Mouse (Mus musculus) regulatory T cell (primary cell): ENCODE data around the gene Zfp456.
"Not testable (repeated sequence)": the region's sequence is repeated elsewhere in the genome, so short reads cannot be mapped to it uniquely, and the experiment has no call there.

Experiments
- in situ Hi-C: fragments of 300-600 bp; cut with MboI, MseI; formaldehyde crosslinking; loops from one replicate; pipeline ENCODE4 v1.15.1; 2025; ENCODE audit warnings: high pct_unique_total_duplicates

Gene Zfp456

DNA sequence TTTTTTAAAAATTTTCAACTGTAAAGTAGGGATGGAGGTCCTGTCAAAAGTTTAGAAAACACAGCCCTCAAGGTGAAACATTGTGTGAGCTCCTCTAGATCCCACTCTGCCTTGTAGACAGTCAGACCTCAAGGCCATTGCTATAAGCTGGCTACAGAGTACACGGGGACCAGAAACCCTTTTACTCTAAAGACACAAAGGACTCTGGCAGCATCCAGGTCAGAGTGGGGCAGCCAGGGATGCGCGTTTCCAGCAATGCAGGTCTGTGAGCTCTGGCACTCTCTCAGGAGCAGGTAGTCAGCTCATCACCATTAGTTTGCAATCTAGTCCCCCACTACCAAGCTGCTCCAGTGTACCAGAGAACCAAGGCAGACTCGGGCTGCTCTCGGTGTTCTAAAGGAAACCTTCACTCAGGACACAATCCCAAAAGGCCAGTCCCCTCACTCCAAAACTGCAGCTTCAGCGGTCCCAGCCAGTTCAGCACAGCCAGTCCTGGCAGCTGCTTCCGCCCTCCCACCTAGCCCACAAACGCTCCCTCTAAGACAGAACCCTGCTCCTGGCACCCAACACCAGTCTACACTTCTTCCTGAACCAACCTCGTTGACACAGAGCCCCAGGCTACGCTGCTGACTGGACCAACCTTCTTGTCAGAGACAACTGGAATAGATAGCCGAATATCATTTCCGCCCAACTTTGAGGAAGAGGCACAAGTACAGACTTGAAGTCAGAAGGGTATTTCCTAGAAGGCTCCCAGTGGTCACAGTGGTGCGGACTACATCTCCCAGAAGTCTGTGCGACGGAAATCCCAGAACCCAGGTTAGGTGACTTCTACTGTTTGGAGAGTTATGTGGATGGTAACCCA, at the start of gene Zfp456, which contains the start of gene Gm28041:
Gene Zfp456 (minus strand): TSS at position 761 of the 862 bp plus-strand sequence.
Gene Gm28041 (minus strand): TSS at position 684 of the 862 bp plus-strand sequence.
- in situ Hi-C loops: not testable (repeated sequence)

DNA sequence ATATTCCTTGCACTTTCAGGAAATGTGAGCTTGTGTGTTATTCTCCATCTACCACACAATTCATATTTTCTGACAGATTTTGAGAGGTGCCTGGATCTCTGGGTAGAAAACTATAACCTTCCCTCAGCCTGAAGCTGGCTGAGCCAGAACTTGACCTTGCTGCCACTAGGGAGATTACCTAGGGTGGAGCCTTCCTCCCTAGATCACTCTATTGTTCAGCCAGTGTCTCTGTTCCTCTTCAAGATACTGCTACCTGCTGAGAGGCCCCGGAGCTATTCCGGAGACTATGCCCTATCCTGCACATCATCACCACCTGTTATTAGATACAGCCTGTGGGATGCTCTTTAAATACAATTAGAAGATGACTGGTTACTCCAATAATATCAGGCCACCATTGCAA, 46.9 kb upstream of the Zfp456 start:
- in situ Hi-C loops: not testable (repeated sequence)

DNA sequence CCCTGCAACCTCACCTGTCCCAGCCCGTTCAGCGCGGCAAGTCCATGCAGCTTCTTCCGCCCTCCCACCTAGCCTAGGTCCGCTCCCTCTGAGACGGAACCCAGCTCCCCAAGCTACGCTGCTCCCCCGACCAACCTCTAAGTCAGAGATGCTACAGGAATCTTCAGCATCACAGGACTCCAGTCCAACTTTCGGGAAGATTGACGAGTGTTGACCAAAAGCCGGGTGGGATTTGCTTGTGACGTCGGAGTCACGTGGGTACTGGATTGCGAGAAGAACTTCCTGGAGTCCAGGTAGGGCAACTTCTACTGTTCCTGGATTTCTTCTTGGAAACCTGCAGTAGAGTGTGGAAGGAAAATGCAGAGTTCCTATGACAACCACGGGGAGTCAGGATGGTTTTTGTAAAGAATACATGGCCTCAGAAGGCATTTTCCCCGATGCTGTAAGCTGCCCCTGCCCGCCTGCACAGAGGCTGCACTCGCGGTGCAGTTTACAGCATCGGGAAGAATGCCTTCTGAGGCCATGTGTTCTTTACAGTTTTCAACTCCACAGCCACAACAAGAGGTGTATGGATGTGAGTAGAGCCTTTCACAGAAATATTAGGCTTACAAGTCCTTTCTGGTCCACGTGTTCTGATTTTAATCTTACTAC, 45.7 kb upstream of the Zfp456 start, which contains the start of gene Zfp459:
Gene Zfp459 (minus strand): TSS at position 212 of the 651 bp plus-strand sequence.
- in situ Hi-C loops: no loop called here

DNA sequence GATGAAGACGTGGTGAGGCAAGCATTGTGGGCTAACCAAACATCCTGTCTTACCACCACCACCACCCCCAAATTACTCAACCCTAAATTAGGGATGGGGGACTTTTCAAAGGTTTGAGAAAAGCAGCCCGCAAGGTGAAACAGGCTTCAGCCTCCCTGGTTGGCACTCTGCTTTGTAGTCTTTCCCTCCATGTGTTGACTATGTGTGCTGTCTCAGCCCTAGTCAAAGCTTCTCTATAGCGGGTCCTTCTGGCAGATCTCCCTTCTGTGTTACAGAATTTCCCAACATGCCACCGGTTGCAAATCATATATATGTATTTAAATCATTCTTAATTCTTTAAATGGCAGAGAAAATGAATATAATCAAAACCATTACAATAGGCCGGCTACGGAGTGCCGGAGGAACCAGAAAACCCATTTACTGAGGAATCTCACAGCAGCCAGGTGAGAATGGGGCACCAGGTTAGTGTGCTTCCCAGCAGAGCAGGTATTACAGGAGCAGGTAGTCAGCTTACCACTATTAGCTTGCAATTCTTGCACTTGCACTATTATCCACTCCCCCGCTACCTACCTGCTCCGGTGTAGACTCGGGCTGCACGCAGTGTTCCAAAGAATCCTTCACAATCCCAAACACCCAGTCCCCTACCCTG, 45.1 kb upstream of the Zfp456 start:
- in situ Hi-C loops: no loop called here

DNA sequence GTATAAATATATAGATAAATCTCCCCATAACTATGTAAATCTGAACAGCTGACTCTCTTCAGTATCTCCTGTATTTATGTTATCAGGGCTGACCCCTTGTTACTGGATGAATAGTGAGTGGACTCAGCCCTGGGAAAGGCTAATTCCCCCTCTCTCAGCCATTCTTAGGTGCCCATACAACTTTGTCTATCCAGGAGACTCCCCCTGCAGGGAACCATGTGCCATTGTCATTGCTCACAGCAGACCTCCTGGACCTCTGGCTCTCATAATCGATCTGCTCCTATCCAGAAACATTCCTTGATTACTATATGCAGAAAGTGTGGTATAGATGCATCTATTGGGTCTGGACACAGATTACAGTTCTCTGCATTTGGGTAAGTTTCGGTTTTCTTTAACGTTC, 41.2 kb upstream of the Zfp456 start:
- in situ Hi-C loops: no loop called here

DNA sequence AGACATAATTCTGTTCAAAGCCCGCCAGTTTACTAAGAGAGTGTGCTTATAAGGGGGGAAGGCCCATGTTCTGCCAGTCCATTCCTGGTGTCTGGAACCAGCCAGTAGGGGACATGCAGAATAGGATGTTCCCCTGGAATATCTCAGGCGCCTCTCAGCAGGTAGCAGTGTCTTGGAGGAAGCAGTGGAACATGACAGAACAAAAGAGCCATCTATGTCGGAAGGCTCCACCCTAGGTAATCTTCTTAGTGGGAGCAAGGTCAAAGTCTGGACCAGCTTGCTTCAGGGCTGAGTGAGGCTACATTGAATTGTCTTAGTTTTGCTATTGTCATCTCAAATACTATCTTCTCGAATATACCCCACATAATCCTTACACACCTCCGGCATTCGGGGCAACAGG, 40.1 kb upstream of the Zfp456 start:
- in situ Hi-C loops: no loop called here

DNA sequence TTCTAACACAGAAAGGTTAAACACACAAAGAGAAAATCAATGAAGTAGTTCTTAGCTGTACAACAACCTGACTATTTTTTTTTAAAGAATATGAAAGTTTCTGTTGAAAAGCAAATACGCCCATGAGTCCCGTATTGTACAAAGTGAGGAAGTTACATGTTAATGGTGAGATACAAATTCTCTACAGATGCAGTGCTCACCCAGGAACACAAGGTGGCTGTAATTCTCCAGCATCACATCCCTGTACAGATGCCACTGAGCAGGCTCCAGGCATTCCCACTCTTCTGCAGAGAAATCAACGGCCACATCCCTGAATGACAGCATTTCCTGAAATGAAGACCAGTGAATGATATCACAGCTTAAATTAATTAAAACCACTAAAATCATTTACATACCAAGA, 38.0 kb upstream of the Zfp456 start:
- in situ Hi-C loops: not testable (repeated sequence)

DNA sequence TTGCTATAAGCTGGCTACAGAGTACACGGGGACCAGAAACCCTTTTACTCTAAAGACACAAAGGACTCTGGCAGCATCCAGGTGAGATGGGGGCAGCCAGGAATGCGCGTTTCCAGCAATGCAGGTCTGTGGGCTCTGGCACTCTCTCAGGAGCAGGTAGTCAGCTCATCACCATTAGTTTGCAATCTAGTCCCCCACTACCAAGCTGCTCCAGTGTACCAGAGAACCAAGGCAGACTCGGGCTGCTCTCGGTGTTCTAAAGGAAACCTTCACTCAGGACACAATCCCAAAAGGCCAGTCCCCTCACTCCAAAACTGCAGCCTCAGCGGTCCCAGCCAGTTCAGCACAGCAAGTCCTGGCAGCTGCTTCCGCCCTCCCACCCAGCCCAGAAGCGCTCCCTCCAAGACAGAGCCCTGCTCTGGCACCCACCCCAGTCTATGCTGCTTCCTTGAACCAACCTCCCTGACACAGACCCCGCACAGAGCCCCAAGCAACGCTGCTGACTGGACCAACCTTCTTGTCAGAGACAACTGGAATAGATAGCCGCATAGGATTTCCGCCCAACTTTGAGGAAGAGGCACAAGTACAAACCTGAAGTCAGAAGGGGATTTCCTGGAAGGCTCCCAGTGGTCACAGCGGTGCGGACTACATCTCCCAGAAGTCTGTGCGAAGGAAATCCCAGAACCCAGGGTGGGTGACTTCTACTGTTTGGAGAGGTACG, 23.7 kb upstream of the Zfp456 start, which contains the start of gene Zfp429:
Gene Zfp429 (minus strand): TSS at position 637 of the 721 bp plus-strand sequence.
- in situ Hi-C loops: not testable (repeated sequence)

DNA sequence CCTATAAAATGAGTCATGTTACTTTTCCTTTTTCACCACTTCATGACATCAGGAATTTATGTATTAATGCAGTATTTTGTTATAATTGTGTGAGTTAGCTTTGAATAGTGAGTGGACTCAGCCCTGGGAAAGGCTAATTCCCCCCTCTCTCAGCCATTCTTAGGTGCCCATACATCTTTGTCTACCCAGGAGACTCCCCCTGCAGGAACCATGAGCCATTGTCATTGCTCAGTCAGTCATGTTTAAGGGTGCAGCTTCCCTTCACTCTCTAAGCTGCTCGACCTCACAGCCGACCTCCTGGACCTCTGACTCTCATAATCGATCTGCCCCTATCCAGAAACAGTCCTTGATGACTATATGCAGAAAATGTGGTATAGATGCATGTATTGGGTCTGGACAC, 645 bp upstream of the Zfp456 start:
- in situ Hi-C loops: not testable (repeated sequence)

DNA sequence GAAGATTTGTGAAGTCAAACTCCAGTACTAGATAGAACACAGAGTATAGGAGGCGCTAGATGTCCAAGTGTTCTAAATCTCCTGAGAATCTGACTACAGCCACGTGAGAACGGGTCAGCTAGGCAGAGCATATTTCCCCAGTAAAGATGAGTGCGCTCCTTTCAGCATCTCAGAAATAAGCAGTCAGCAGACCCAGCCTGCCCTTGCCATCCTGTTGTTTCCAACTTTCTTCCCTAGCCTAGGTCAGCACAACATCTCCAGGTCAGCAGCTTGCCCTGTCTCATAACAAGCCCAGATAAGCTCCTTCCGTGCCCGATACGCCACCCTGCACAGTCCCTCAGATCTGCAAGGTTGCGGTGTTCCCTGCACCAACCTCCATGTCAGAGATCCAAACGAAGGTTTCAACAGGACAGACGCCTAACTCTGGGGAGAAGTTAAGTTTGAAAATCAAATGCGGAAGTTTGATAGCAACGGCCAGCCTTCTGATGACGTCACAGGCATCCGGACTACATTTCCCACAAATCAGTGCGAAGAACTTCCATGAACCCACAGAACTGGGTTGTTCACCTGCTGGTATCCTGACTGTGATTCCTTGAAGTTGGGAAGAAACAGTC, 15.4 kb downstream of the Zfp456 start, which contains the start of the genes Gm28044 and Zfp953:
Gene Gm28044 (minus strand): TSS at position 406 of the 614 bp plus-strand sequence.
Gene Zfp953 (minus strand): TSS at position 475 of the 614 bp plus-strand sequence.
- in situ Hi-C loops: no loop called here

DNA sequence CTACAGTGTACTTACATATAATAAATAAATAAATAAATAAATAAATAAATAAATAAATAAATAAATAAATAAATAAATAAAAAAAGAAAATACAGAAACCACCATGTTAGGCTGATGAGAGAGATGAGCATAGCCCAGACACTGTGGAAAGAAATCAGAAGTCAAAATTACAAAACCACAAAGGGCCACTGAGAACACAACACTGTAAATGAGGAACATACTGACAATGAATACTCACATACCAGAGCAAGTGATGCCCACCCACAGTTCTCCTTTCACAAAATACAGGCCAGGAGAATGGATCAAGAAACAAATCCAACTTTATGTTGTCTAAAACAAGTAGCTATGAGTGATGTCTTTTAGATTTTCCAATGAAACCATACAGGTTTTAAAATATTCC, 23.8 kb downstream of the Zfp456 start:
- in situ Hi-C loops: no loop called here

DNA sequence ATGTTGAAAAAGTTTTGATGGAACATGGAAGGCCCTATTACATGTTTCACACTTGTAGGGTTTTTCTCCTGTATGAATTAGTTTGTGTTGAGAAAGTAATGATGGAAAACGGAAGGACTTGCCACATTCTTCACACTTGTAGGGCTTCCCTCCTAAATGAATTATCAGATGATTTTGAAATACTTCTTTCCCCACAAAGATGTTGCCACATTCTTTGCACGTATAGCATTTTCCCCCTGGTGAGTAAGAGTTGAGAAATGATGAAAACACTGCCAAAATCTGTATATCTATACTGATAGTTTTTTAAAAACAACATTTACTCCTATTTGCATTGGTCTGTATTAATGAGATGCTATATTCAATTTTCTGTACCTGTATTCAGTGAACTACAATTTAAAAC, 32.2 kb downstream of the Zfp456 start:
- in situ Hi-C loops: no loop called here

DNA sequence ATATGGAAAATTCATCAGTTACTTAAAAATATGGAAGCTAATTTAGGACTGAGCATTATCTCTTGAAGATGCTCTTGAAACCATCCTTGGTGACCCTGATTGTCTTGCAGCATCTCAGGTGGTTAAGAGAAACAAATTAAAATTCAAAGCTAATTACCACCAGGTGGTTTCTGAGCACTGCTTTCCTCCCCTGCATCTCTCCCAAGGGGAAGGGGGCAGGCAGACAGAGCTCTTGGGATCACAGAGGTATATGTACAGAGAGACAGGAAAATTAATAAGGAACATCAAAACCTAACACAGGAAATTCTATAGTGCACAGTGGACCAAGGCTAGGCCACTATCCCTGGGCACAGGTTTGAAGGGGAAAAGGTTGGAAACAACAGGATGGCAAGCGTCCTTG, 42.7 kb downstream of the Zfp456 start:
- in situ Hi-C loops: no loop called here

DNA sequence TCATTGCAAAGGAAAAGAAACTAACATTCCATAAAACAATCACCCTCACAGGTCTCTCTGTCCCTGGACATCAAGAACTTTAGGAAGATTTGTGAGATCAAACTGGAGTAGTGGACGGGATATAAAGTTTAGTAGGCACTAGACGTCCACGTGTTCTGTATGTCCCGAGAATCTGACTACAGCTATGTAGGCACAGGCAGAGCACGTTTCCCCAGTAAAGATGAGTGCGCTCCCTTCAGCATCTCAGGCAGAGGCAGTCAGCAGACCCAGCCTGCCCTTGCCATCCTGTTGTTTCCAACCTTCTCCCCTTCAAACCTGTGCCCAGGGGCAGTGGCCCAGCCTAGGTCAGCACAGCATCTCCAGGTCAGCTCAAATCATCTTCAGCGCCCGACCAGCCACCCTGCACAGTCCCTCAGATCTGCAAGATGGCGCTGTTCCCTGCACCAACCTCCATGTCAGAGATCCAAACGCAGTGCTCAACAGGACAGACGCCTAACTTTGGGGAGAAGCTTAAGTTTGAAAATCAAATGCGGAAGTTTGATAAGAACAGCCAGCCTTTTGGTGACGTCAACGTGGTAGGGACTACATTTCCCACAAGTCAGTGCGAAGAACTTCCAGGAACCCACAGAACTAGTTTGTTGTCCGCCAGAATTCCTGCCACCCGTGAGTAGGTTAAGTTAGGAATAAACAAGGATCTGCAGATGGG, 43.4 kb downstream of the Zfp456 start, which contains the start of gene Zfp595:
Gene Zfp595 (minus strand): TSS at position 552 of the 706 bp plus-strand sequence.
- in situ Hi-C loops: no loop called here
